Mouse (Mus musculus) heart, postnatal 25 days (tissue): ENCODE measurements around the gene Tlx1. TPM values are rescaled to one million over a fixed set of nuclear protein-coding genes. Genes with fewer than 3 reads are reported as not detected.

ENCODE experiments used
- DNase-seq: peaks from one replicate; pipeline ENCODE4 v3.0.0; 2022; ENCODE audit warnings: low spot score
- intact Hi-C: fragments of 180-260 bp; cut with DNase I; formaldehyde crosslinking; loops from one replicate; pipeline ENCODE4 v1.15.1; 2025
- total RNA-seq, 2 experiments: library from RNA; stranded (reverse); gene quantifications; 2 replicates each; pipeline ENCODE4 v1.2.3; 2021

The Tlx1 gene
- total RNA-seq, 2 experiments from 2014 or later, result not detected

DNA sequence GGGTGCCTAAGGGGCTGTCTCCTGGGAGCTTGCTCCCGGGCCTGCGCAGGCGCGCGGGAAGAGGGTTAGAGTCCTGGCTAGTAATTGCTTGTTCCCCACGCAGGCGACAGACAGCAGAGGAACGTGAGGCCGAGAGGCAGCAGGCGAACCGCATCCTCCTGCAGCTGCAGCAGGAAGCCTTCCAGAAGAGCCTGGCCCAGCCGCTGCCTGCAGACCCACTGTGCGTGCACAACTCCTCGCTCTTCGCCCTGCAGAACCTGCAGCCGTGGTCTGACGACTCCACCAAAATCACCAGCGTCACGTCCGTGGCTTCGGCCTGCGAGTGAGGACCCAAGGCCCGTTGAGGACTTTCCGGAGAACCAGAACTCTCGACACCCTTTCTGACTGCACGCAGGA lies 5.3 kb downstream of the Tlx1 start:
- DNase-seq, result no peak
- intact Hi-C loops, result loop anchor here (5.0 to 10.0 kb wide), 3 partner anchors 77 to 401 kb away; partner anchors contain the start of genes Kazald1 and Pax2

- intact Hi-C loops, result loop anchor here (5.0 to 10.0 kb wide), 3 partner anchors 76 to 402 kb away; partner anchors contain the start of genes Kazald1 and Pax2
- DNase-seq, result no peak
Measured at GRCm38 (mm10) chr19:45156381-45156780, 5.9 kb downstream of the Tlx1 start.

DNA sequence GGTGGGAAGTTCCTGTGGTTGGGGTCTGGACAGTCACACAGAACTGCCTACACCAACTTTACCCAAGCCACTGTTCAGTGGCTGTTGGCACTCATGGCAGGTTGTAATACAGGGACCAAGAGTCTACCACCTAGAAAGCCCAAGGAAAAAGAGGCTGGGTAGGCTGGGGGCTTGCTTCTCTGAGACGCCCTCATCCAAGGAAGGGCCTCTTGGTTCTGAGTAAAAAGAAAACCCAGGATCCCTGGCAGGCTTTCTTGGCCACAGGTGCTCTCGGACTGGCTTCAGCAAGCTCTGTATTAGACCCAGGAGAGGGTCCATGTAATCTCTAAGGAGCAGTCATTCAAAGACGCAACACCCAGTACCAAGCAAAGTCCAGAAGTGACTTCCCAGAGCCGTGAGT lies 7.7 kb downstream of the Tlx1 start:
- no peak for DNase-seq
- intact Hi-C loops, result loop anchor here (5.0 to 10.0 kb wide), 3 partner anchors 74 to 403 kb away; partner anchors contain the start of genes Kazald1 and Pax2

DNA sequence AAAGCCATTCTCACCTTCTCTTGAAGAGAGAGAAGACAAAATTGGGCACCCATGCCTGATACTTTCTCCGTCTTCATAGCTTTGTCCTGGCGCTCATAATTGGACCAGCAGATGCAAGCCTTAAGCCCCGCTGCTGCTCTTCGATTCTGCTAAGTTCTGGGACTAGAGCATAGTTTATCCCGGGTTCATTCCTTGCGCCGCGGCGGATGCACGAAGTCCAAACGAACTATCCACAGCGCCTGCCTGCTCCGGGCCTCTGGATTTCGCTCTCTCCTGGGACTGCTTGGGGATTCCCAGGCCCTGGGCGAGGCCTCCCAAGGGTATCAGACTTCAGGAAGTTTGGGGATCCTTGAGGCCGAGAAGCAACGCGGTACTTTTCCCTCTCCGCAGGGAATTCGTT lies 8.4 kb downstream of the Tlx1 start:
- DNase-seq, result no peak
- intact Hi-C loops, result loop anchor here (5.0 to 10.0 kb wide), 3 partner anchors 73 to 404 kb away; partner anchors contain the start of genes Kazald1 and Pax2

GRCm38 (mm10) chr19:45159491-45159890 lies 9.0 kb downstream of the Tlx1 start:
- intact Hi-C loops, result loop anchor here (5.0 to 10.0 kb wide), 3 partner anchors 73 to 405 kb away; partner anchors contain the start of genes Kazald1 and Pax2
- no peak for DNase-seq

- intact Hi-C loops, result loop anchor here (5.0 to 10.0 kb wide), 3 partner anchors 72 to 405 kb away; partner anchors contain the start of genes Kazald1 and Pax2
- no peak for DNase-seq
Measured at GRCm38 (mm10) chr19:45159991-45160390, 9.5 kb downstream of the Tlx1 start.

DNA sequence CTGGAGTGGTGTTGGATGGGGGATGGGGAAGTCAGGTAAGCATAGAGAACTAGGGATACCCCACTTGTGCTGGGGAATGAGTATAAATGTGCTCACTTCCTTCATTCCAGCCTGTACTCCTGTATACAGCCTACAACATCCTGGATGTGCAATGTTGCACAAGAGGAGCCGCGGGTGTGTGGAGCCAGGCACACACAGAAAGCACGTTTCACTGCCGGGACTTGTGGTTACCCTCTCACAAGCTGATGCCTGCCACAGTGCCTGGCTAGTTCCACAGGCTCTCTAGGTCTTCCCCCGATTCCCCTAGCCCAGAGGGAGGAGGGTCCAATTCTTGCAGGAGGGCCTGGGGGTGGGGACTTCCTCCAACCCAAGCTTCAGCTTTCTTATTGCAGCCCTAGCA lies 10.0 kb downstream of the Tlx1 start:
- intact Hi-C loops, result no loop called here
- no peak for DNase-seq

DNA sequence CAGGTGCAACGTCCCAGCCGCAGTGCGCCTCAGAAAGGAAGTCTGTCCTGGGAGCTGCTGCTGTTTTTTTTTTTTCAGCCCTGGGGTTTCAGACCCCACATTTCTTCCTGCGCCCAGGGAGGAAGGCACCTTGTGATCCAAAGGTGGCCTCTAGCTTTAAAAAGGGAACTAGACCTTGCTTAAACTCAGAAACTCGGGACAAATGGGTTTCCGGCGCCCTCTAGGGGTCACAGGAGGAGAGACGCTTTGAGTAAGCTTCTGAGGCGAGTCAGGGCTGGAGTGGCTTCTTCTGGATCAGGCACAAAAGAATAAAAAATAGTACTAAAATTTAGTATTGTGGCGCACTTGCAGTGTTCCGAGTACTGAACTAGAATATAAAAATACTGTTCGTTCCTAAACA lies 10.6 kb downstream of the Tlx1 start:
- intact Hi-C loops, result loop anchor here (1.0 kb wide), 1 partner anchor 44 kb away; no protein-coding TSS in a partner anchor
- DNase-seq, result peak; percentile 18

DNA sequence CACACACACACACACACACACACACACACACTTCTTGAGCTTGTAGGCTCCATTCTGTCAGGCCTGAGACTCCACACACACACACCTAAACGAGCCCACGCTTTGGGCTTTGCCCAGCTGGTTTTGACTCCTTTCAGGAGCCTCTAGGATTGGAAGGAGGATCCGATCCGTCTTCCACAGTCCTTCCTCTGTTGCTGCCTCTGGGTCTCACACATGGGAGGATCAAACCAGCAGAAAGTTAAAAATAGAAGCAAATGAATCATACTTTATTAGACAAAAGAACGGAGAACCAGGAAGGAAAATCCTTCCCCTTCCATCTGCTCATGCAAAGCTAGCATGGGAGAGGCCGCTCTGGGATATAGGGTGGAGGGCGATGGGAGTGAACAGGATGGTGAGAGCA lies 11.7 kb downstream of the Tlx1 start:
- intact Hi-C loops, result no loop called here
- DNase-seq, result no peak

DNA sequence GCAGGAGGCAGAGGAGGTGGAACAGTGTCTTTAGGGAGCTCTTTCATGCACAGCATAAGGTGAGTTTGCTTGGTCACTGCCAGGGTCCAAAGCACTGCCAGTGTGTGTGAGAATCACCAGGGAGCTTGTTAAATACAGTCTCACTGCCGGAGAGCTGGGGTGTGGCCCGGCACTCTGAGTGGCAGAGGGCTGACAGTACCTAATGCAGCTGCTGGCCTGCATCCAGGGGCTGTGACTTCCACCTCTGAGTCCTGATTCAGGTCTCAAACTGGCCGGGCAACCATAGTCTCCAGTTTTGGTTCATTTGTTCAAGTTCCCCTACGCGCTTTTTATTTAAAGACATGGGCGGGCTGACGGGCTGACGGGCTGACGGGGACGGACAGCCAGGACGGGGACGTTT lies 12.4 kb downstream of the Tlx1 start:
- DNase-seq, result no peak
- intact Hi-C loops, result no loop called here

DNA sequence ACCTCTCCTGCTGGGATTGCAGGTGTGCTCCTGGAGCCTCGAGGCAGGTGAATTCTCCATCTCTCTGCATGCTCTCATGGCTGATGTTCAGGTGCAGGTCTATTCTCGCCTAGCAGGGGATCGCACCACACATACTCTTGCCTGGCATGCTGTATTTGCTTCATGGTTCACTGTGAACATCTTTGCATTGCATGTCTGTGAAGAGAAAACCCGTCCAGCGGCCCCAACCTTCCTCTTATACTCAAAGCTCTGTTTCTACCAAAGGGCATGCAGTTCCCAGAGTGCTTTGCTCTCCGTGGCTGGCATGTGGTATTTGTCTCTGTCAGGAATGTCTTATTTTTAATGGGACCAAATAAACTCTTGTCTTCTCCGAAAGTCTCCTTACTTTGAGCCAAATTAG lies 20.0 kb downstream of the Tlx1 start:
- no peak for DNase-seq
- intact Hi-C loops, result no loop called here

DNA sequence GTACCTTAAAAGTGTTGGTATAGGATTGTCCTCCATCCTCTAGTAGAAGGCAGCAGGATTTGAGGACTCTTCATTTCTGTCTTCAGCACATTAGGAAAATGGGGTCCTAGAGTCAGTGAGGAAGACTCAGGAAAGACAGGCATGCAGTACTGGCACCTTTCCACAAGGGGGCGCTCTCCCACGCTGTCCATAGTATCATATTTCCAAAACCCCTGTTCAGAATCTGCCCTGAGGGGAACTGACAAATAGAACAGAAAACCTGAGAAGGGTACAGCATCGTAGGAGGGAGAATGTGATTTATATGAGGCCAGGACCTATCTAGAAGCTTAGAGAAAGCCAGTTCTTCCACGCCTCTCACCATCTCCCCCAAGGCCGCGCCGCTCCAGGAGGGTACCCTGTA lies 24.3 kb downstream of the Tlx1 start:
- DNase-seq, result no peak
- intact Hi-C loops, result loop anchor here (5.0 kb wide), 1 partner anchor 372 kb away; no protein-coding TSS in a partner anchor

GRCm38 (mm10) chr19:45176269-45176668 lies 25.8 kb downstream of the Tlx1 start:
- intact Hi-C loops, result loop anchor here (5.0 kb wide), 1 partner anchor 371 kb away; no protein-coding TSS in a partner anchor
- DNase-seq, result peak; percentile 42

DNA sequence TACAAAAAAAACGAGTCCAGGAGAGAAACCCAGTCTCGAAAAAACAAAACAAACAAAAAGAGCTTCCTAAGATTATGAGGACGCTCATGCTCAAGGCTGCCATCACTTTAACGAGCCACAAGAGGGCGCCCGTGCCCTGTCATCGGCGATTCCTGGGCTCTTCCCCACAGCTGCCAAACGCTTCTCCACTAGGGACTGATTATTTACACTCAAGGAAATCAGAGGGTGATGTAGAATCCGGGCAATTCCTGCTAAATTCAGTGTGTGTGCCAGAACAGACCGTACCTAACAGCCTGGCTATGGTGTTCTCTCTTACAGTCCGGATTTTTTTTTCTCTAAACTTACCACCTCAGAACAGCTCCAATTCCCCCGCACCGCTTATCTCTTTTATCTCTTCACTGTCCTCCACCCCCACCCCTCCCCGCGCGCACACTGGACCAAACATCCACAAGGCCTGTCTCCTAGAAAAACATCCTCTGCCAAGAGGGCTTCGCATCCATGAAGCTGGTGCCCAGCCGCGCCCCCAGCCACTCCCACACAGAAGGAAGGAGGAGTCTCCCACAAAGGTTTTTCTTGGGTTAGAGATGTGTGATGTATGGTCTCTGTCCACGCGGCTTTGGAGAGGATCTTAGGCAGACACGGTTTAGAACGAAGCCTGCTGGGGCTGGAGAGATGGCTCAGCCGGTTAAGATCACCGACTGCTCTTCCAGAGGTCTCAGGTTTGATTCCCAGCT lies 26.7 kb downstream of the Tlx1 start:
- no peak for DNase-seq
- intact Hi-C loops, result loop anchor here (1.0 to 5.0 kb wide), 2 partner anchors 39 to 370 kb away; no protein-coding TSS in a partner anchor

DNA sequence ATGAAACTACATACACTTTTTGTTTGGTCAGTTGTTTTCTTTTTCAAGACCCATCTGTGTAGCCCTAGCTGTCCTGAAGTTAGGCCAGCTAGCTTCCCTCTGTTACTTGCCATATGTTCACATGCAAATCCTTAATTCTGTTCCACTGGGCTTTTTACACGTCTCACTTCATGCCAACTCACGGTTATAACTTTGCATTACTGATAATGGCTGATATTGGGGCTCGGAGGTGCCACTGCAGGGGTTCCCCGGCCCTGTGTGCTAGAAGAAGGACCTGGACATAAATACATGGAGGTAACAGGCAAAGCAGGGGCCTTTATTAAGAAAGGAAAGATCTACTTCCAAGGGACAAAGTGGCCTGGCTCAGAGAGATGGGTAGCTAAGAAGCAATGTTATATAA lies 29.0 kb downstream of the Tlx1 start:
- intact Hi-C loops, result loop anchor here (5.0 kb wide), 1 partner anchor 368 kb away; no protein-coding TSS in a partner anchor
- no peak for DNase-seq

DNA sequence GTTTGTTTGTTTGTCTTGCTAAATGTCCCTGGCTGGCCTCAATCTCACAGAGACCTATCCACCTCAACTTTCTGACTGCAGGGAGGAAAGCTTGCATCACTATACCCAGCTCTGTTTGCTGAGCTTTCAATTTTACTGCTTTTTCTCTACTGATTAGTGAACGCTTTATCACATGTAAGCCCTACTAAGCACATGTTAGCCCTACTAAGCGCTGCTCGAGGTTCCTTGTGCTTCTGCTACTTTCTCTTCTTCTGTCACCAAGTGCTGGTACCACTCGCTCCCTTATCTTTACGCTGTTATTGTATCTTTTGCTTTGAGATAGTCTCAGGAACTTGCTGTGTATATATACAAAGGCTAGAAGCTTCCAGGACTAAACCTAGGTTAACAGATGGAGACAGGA lies 30.0 kb downstream of the Tlx1 start:
- intact Hi-C loops, result loop anchor here (2.0 kb wide), 1 partner anchor 14 kb away; no protein-coding TSS in a partner anchor
- no peak for DNase-seq

DNA sequence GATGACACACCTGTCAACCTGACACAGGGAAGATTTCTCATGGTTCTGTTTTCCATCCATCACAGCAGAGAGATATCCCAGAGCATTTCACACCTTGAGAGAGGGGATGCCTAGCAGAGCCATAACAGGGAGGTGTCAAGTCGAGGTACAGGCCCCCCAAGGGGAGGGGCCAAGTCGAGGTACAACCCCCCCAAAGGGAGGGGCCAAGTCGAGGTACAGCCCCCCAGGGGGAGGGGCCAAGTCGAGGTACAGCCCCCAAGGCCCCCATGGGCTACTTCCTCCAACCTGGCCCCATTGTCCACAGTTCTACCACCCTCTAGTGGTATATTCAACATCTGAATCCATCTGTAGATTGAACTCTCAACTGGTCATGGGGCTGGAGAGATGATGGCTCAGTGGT lies 44.2 kb downstream of the Tlx1 start:
- intact Hi-C loops, result loop anchor here (2.0 kb wide), 1 partner anchor 14 kb away; no protein-coding TSS in a partner anchor
- DNase-seq, result no peak

DNA sequence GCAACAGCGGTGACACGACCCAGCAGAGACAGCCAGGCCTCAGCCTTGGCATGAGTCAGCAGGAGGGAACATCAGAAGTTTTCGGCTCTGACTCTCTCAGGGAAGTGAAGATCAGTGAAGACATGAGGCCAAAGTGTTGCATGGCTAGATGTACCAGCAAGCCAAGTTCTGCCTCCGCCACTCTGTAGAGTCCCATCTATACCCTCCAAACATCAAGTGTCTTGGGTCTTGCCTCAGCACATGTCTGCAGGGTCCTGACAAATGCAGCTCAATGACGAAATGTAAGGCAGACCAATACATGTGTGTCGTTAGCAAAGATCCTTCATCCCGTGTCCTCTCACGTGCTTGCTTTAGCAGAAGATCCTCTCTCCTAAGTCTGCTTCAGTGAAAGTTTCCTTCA lies 46.5 kb downstream of the Tlx1 start:
- no peak for DNase-seq
- intact Hi-C loops, result no loop called here

GRCm38 (mm10) chr19:45205311-45206105 lies 55.0 kb downstream of the Tlx1 start:
- intact Hi-C loops, result no loop called here
- no peak for DNase-seq
